Mouse (Mus musculus) hindbrain, embryonic 15.5 days (tissue): ENCODE results near the gene Usp6nl. TPM values are rescaled to one million over a fixed set of nuclear protein-coding genes. Genes with fewer than 3 reads are reported as not detected.

Source experiments
- ATAC-seq: fragments of 200-750 bp; cut with Nextera tagmentation; 2 replicates; pipeline ENCODE4 v1.8.0; 2017; ENCODE audit warnings: low read depth, moderate number of reproducible peaks, moderate TSS enrichment; ENCODE audit not compliant: low FRiP score
- H3K27ac ChIP-seq: fragments of 300-500 bp; sonication (generic); replicated peaks from 2 replicates; pipeline ENCODE4 v1.5.1; 2015; ENCODE audit warnings: mild to moderate bottlenecking, inconsistent platforms
- H3K27me3 ChIP-seq: fragments of 300-500 bp; sonication (generic); 2 replicates; pipeline ENCODE4 v1.6.1; 2015; ENCODE audit warnings: control low read depth, inconsistent platforms
- H3K36me3 ChIP-seq: fragments of 300-500 bp; sonication (generic); 2 replicates; pipeline ENCODE4 v1.6.1; 2015; ENCODE audit warnings: control low read depth, inconsistent platforms
- H3K4me1 ChIP-seq: fragments of 300-500 bp; sonication (generic); replicated peaks from 2 replicates; pipeline ENCODE4 v1.6.1; 2015; ENCODE audit warnings: control low read depth, inconsistent platforms
- H3K4me2 ChIP-seq: fragments of 300-500 bp; sonication (generic); 2 replicates; pipeline ENCODE4 v1.6.1; 2015; ENCODE audit warnings: moderate library complexity, mild to moderate bottlenecking, inconsistent platforms
- H3K4me3 ChIP-seq: fragments of 300-500 bp; sonication (generic); 2 replicates; pipeline ENCODE4 v1.5.1; 2015; ENCODE audit warnings: mild to moderate bottlenecking, inconsistent platforms
- H3K9ac ChIP-seq: fragments of 300-500 bp; sonication (generic); 2 replicates; pipeline ENCODE4 v1.6.1; 2015; ENCODE audit warnings: inconsistent platforms
- H3K9me3 ChIP-seq: fragments of 300-500 bp; sonication (generic); 2 replicates; pipeline ENCODE4 v1.6.1; 2016; ENCODE audit warnings: control low read depth, inconsistent platforms
- whole genome bisulfite sequencing: fragments of 180-500 bp; shearing (Covaris S2); methylation state at CpG from one replicate; pipeline ENCODE4 v1.1.7; 2015; 5-methylcytosine and 5-hydroxymethylcytosine counted together
- polyA plus RNA-seq: library from polyadenylated mRNA; unstranded; fragments of >200 nt; fragmentation: Nextera tagmentation; extraction: Ambion mirVana; gene quantifications from 2 replicates; pipeline ENCODE4 v1.2.1, GENCODE M21; 2015

Usp6nl gene
- polyA plus RNA-seq, 1 experiment from 2014 or later, result 6.6 TPM

GRCm38 (mm10) chr2:6335032-6335735 lies 12.7 kb downstream of the Usp6nl start:
- no peaks in the 10 kb centered on the region for H3K4me1 ChIP-seq
- no peak for ATAC-seq
- no peak overlapping the region for H3K4me2 ChIP-seq
- WGBS, result 78% methylated on average over 14 of the region's 14 CpGs
- no peak overlapping the region for H3K4me3 ChIP-seq
- no peaks in the 10 kb centered on the region for H3K9me3 ChIP-seq
- no peaks in the 10 kb centered on the region for H3K36me3 ChIP-seq
- H3K27me3 ChIP-seq, result no peaks in the 10 kb centered on the region
- no peak overlapping the region for H3K9ac ChIP-seq
- no peak overlapping the region for H3K27ac ChIP-seq

- H3K9me3 ChIP-seq, result no peaks in the 10 kb centered on the region
- H3K36me3 ChIP-seq, result no peaks in the 10 kb centered on the region
- no peak overlapping the region for H3K27ac ChIP-seq
- H3K9ac ChIP-seq, result no peak overlapping the region
- no peaks in the 10 kb centered on the region for H3K4me1 ChIP-seq
- H3K4me3 ChIP-seq, result no peak overlapping the region
- H3K27me3 ChIP-seq, result no peaks in the 10 kb centered on the region
- no peak for ATAC-seq
- WGBS, result 94% methylated on average over 1 of the region's 1 CpGs
- no peak overlapping the region for H3K4me2 ChIP-seq
Observed at GRCm38 (mm10) chr2:6336013-6336412, 13.5 kb downstream of the Usp6nl start.

GRCm38 (mm10) chr2:6336649-6337048 lies 14.2 kb downstream of the Usp6nl start:
- no peaks in the 10 kb centered on the region for H3K4me1 ChIP-seq
- H3K9ac ChIP-seq, result no peak overlapping the region
- no peak overlapping the region for H3K4me3 ChIP-seq
- H3K27ac ChIP-seq, result no peak overlapping the region
- 92% methylated on average over 3 of the region's 3 CpGs for WGBS
- no peak for ATAC-seq
- H3K4me2 ChIP-seq, result no peak overlapping the region
- H3K9me3 ChIP-seq, result no peaks in the 10 kb centered on the region
- no peaks in the 10 kb centered on the region for H3K36me3 ChIP-seq
- H3K27me3 ChIP-seq, result no peaks in the 10 kb centered on the region

GRCm38 (mm10) chr2:6337436-6337835 lies 15.0 kb downstream of the Usp6nl start:
- Histone ChIP-seq H3K9me3 (no peaks in the 10 kb centered on the region), H3K4me1 (no peaks in the 10 kb centered on the region), H3K4me3 (no peak overlapping the region), H3K27ac (no peak overlapping the region), H3K36me3 (no peaks in the 10 kb centered on the region), H3K27me3 (no peaks in the 10 kb centered on the region), H3K9ac (no peak overlapping the region), H3K4me2 (no peak overlapping the region)
- WGBS, result 80% methylated on average over 2 of the region's 2 CpGs
- no peak for ATAC-seq

GRCm38 (mm10) chr2:6338031-6338629 lies 15.7 kb downstream of the Usp6nl start:
- Histone ChIP-seq H3K4me1 (no peaks in the 10 kb centered on the region), H3K27ac (no peak overlapping the region), H3K4me3 (no peak overlapping the region), H3K27me3 (no peaks in the 10 kb centered on the region), H3K36me3 (no peaks in the 10 kb centered on the region), H3K9me3 (no peaks in the 10 kb centered on the region), H3K9ac (no peak overlapping the region), H3K4me2 (no peak overlapping the region)
- 85% methylated on average over 9 of the region's 9 CpGs for WGBS
- no peak for ATAC-seq

GRCm38 (mm10) chr2:6340439-6340838 lies 18.0 kb downstream of the Usp6nl start:
- no peak overlapping the region for H3K9ac ChIP-seq
- no peak for ATAC-seq
- no peaks in the 10 kb centered on the region for H3K36me3 ChIP-seq
- no peak overlapping the region for H3K27ac ChIP-seq
- 91% methylated on average over 2 of the region's 2 CpGs for WGBS
- H3K4me2 ChIP-seq, result no peak overlapping the region
- H3K4me3 ChIP-seq, result no peak overlapping the region
- H3K4me1 ChIP-seq, result no peaks in the 10 kb centered on the region
- H3K9me3 ChIP-seq, result no peaks in the 10 kb centered on the region
- no peaks in the 10 kb centered on the region for H3K27me3 ChIP-seq

- Histone ChIP-seq H3K4me3 (no peak overlapping the region), H3K4me2 (no peak overlapping the region), H3K27ac (no peak overlapping the region), H3K4me1 (no peaks in the 10 kb centered on the region), H3K9ac (no peak overlapping the region), H3K9me3 (no peaks in the 10 kb centered on the region), H3K36me3 (no peaks in the 10 kb centered on the region), H3K27me3 (no peaks in the 10 kb centered on the region)
- WGBS, result 89% methylated on average over 7 of the region's 7 CpGs
- ATAC-seq, result no peak
Observed at GRCm38 (mm10) chr2:6341496-6341895, 19.0 kb downstream of the Usp6nl start.

- no peaks in the 10 kb centered on the region for H3K27me3 ChIP-seq
- H3K4me1 ChIP-seq, result peaks cover 27% of the 10 kb centered on the region
- WGBS, result 66% methylated on average over 11 of the region's 11 CpGs
- H3K4me2 ChIP-seq, result no peak overlapping the region
- no peaks in the 10 kb centered on the region for H3K36me3 ChIP-seq
- no peak overlapping the region for H3K9ac ChIP-seq
- no peak overlapping the region for H3K27ac ChIP-seq
- no peaks in the 10 kb centered on the region for H3K9me3 ChIP-seq
- H3K4me3 ChIP-seq, result no peak overlapping the region
- peak; percentile 76 for ATAC-seq
Observed at GRCm38 (mm10) chr2:6349256-6350092, 27.0 kb downstream of the Usp6nl start.

- Histone ChIP-seq H3K9ac (no peak overlapping the region), H3K4me3 (no peak overlapping the region), H3K27ac (no peak overlapping the region), H3K36me3 (no peaks in the 10 kb centered on the region), H3K4me2 (no peak overlapping the region), H3K4me1 (peaks cover 27% of the 10 kb centered on the region), H3K9me3 (no peaks in the 10 kb centered on the region), H3K27me3 (no peaks in the 10 kb centered on the region)
- no peak for ATAC-seq
- 88% methylated on average over 9 of the region's 9 CpGs for WGBS
Observed at GRCm38 (mm10) chr2:6350164-6350563, 27.7 kb downstream of the Usp6nl start.

GRCm38 (mm10) chr2:6350931-6351695 lies 28.6 kb downstream of the Usp6nl start:
- peaks cover 27% of the 10 kb centered on the region for H3K4me1 ChIP-seq
- H3K9me3 ChIP-seq, result no peaks in the 10 kb centered on the region
- H3K4me3 ChIP-seq, result no peak overlapping the region
- no peak for ATAC-seq
- no peaks in the 10 kb centered on the region for H3K36me3 ChIP-seq
- WGBS, result 74% methylated on average over 7 of the region's 7 CpGs
- H3K4me2 ChIP-seq, result no peak overlapping the region
- no peak overlapping the region for H3K27ac ChIP-seq
- H3K9ac ChIP-seq, result no peak overlapping the region
- H3K27me3 ChIP-seq, result no peaks in the 10 kb centered on the region

- peak overlapping the region; percentile 25 for H3K4me2 ChIP-seq
- H3K36me3 ChIP-seq, result no peaks in the 10 kb centered on the region
- peaks cover 27% of the 10 kb centered on the region for H3K4me1 ChIP-seq
- no peak overlapping the region for H3K4me3 ChIP-seq
- H3K27ac ChIP-seq, result no peak overlapping the region
- no peak for ATAC-seq
- H3K9me3 ChIP-seq, result no peaks in the 10 kb centered on the region
- 56% methylated on average over 14 of the region's 14 CpGs for WGBS
- H3K9ac ChIP-seq, result no peak overlapping the region
- H3K27me3 ChIP-seq, result no peaks in the 10 kb centered on the region
Observed at GRCm38 (mm10) chr2:6352541-6352971, 30.1 kb downstream of the Usp6nl start.
